Mouse (Mus musculus) gastrocnemius, postnatal 36 days (tissue): Measurements from ENCODE around the gene Slc9a2. TPM values are rescaled to one million over a fixed set of nuclear protein-coding genes. Genes with fewer than 3 reads are reported as not detected.

Experiments used
- DNase-seq, 2 experiments: peaks; one replicate each; pipeline ENCODE4 v3.0.0; 2022
- intact Hi-C: fragments of 180-260 bp; cut with DNase I; formaldehyde crosslinking; loops from one replicate; pipeline ENCODE4 v1.15.1; 2025
- total RNA-seq, 2 experiments: library from RNA; stranded (reverse); gene quantifications; 2 replicates each; pipeline ENCODE4 v1.2.3; 2021

Slc9a2 gene
- total RNA-seq, 2 experiments from 2014 or later: 18.5 to 21.0 TPM

GRCm38 (mm10) chr1:40776102-40776501 lies 95.7 kb downstream of the Slc9a2 start:
- no peak for DNase-seq
- intact Hi-C loops: no loop called here

- intact Hi-C loops: no loop called here
- DNase-seq: no peak
Observed at GRCm38 (mm10) chr1:40776763-40777162, 96.4 kb downstream of the Slc9a2 start.

GRCm38 (mm10) chr1:40783450-40783849 lies 103.1 kb downstream of the Slc9a2 start:
- no peak for DNase-seq
- intact Hi-C loops: no loop called here

- intact Hi-C loops: no loop called here
- DNase-seq: no peak
Observed at GRCm38 (mm10) chr1:40784306-40784705, 103.9 kb downstream of the Slc9a2 start.

GRCm38 (mm10) chr1:40785876-40786445 lies 105.6 kb downstream of the Slc9a2 start:
- intact Hi-C loops: no loop called here

GRCm38 (mm10) chr1:40788956-40789355 lies 108.6 kb downstream of the Slc9a2 start:
- intact Hi-C loops: no loop called here
- no peak for DNase-seq

More at GRCm38 (mm10) chr1:40785876-40786445, 105.6 kb downstream of the Slc9a2 start:
- no peak for DNase-seq

GRCm38 (mm10) chr1:40789666-40790233 lies 109.4 kb downstream of the Slc9a2 start:
- DNase-seq: no peak
- intact Hi-C loops: no loop called here

GRCm38 (mm10) chr1:40790324-40791141 lies 110.2 kb downstream of the Slc9a2 start, which contains the start of gene Mfsd9:
Gene Mfsd9 (minus strand): TSS chr1:40790687.
- intact Hi-C loops: no loop called here
- DNase-seq: peak; percentile 78 to 90

GRCm38 (mm10) chr1:40795508-40795907 lies 115.1 kb downstream of the Slc9a2 start:
- intact Hi-C loops: no loop called here
- DNase-seq: no peak

GRCm38 (mm10) chr1:40797348-40797747 lies 117.0 kb downstream of the Slc9a2 start:
- intact Hi-C loops: no loop called here
- DNase-seq: peak; percentile 43 to 46

GRCm38 (mm10) chr1:40799121-40799520 lies 118.7 kb downstream of the Slc9a2 start:
- intact Hi-C loops: no loop called here

GRCm38 (mm10) chr1:40800908-40801307 lies 120.5 kb downstream of the Slc9a2 start:
- intact Hi-C loops: no loop called here
- no peak for DNase-seq

More at GRCm38 (mm10) chr1:40799121-40799520, 118.7 kb downstream of the Slc9a2 start:
- DNase-seq: no peak

- intact Hi-C loops: no loop called here
- DNase-seq: peak in 1 of 2 experiments; percentile 43
Observed at GRCm38 (mm10) chr1:40802759-40803158, 122.4 kb downstream of the Slc9a2 start.

GRCm38 (mm10) chr1:40804118-40804517 lies 123.7 kb downstream of the Slc9a2 start:
- intact Hi-C loops: loop anchor here (1.0 kb wide), 1 partner anchor 40 kb away; no protein-coding TSS in a partner anchor
- DNase-seq: no peak

GRCm38 (mm10) chr1:40805351-40805750 lies 125.0 kb downstream of the Slc9a2 start, which contains the start of gene Tmem182:
Gene Tmem182 (plus strand): TSS chr1:40805601.
- DNase-seq: peak; percentile 59 to 82
- intact Hi-C loops: no loop called here

GRCm38 (mm10) chr1:40805891-40806290 lies 125.5 kb downstream of the Slc9a2 start:
- DNase-seq: no peak
- intact Hi-C loops: no loop called here

GRCm38 (mm10) chr1:40808643-40809042 lies 128.3 kb downstream of the Slc9a2 start:
- no peak for DNase-seq
- intact Hi-C loops: no loop called here

GRCm38 (mm10) chr1:40815071-40815845 lies 134.9 kb downstream of the Slc9a2 start:
- DNase-seq: peak; percentile 31 to 48
- intact Hi-C loops: no loop called here
